Mouse (Mus musculus) G1E (cell line): ENCODE results near the gene Gadd45b. TPM values are rescaled to one million over a fixed set of nuclear protein-coding genes. Genes with fewer than 3 reads are reported as not detected.

Source experiments
- ATAC-seq: 2 replicates; pipeline ENCODE4 v1.8.0; 2016; ENCODE audit warnings: mild to moderate bottlenecking; ENCODE audit not compliant: insufficient number of reproducible peaks, poor library complexity, low FRiP score, severe bottlenecking; ENCODE audit errors: extremely low read depth
- DNase-seq: peaks from one replicate; pipeline ENCODE4 v3.0.0; 2012; ENCODE audit warnings: low spot score
- H3K27me3 ChIP-seq: 2 replicates; pipeline ENCODE4 v1.6.1; 2012; ENCODE audit warnings: mild to moderate bottlenecking, low read length, inconsistent platforms; ENCODE audit not compliant: insufficient read depth
- H3K36me3 ChIP-seq: replicated peaks from 2 replicates; pipeline ENCODE3; 2012; ENCODE audit warnings: mild to moderate bottlenecking, inconsistent platforms
- H3K4me1 ChIP-seq: 2 replicates; pipeline ENCODE4 v1.6.1; 2012; ENCODE audit warnings: low read depth, low read length, inconsistent platforms, mixed read lengths; ENCODE audit not compliant: insufficient read depth
- H3K4me3 ChIP-seq: 2 replicates; pipeline ENCODE4 v1.5.1; 2012; ENCODE audit warnings: low read depth, mild to moderate bottlenecking, inconsistent platforms, low read length, moderate library complexity, mixed read lengths
- H3K9me3 ChIP-seq: replicated peaks from 2 replicates; pipeline ENCODE4 v1.6.1; 2012; ENCODE audit warnings: inconsistent platforms
- CTCF ChIP-seq: IDR thresholded peaks from 2 replicates; pipeline ENCODE4 v1.5.1; 2012; ENCODE audit warnings: low read depth, low read length, inconsistent platforms, mixed read lengths
- GATA1 ChIP-seq: IDR thresholded peaks from 2 replicates; pipeline ENCODE4 v1.6.1; 2012; ENCODE audit warnings: borderline replicate concordance, low read length, inconsistent platforms, mixed read lengths
- GATA2 ChIP-seq: IDR thresholded peaks from 2 replicates; pipeline ENCODE4 v1.6.1; 2012; ENCODE audit warnings: low read depth, low read length, inconsistent platforms, borderline replicate concordance
- POLR2AphosphoS5 ChIP-seq: IDR thresholded peaks from 2 replicates; pipeline ENCODE4 v1.6.1; 2012; ENCODE audit warnings: low read depth, low read length, inconsistent platforms; ENCODE audit not compliant: insufficient replicate concordance
- TAL1 ChIP-seq: conservative IDR thresholded peaks from 2 replicates; pipeline ENCODE4 v1.6.1; 2012; ENCODE audit warnings: low read depth, low read length, inconsistent platforms, mixed read lengths
- polyA plus RNA-seq: library from polyadenylated mRNA; stranded (reverse); fragments of >175 nt; gene quantifications from 2 replicates; pipeline ENCODE4 v1.2.3, GENCODE M21; 2012
- total RNA-seq, 2 experiments: library from RNA; stranded (forward) in 1 of 2; stranded (reverse) in 1 of 2; fragments of 200-1000 nt in 1 of 2; fragments of >200 nt in 1 of 2; fragmentation: Nextera tagmentation in 1 of 2; gene quantifications; 2 replicates each; pipeline ENCODE4 v1.2.3; 2014 to 2017

Gene Gadd45b
- total and polyA plus RNA-seq, 3 experiments: 1.1 to 5.7 (median 3.7) TPM

- H3K9me3 ChIP-seq: no peaks in the 10 kb centered on the region
- H3K27me3 ChIP-seq: peaks cover 49% of the 10 kb centered on the region
- H3K36me3 ChIP-seq: peaks cover 4% of the 10 kb centered on the region
- no peak overlapping the region for H3K4me3 ChIP-seq
- ATAC-seq: no peak
- no peak for DNase-seq
- H3K4me1 ChIP-seq: peaks cover 21% of the 10 kb centered on the region
- TF ChIP-seq GATA1: no peak
- no peak for TF ChIP-seq CTCF
- no peak for TF ChIP-seq GATA2
- no peak for TF ChIP-seq TAL1
- TF ChIP-seq POLR2AphosphoS5: no peak
Observed at GRCm38 (mm10) chr10:80904709-80905108, 25.2 kb upstream of the Gadd45b start.

- H3K9me3 ChIP-seq: no peaks in the 10 kb centered on the region
- no peak for TF ChIP-seq POLR2AphosphoS5
- no peak for TF ChIP-seq GATA2
- no peak for TF ChIP-seq GATA1
- TF ChIP-seq CTCF: no peak
- no peak for TF ChIP-seq TAL1
- peaks cover 7% of the 10 kb centered on the region for H3K4me1 ChIP-seq
- no peak for DNase-seq
- H3K27me3 ChIP-seq: peaks cover 73% of the 10 kb centered on the region
- no peaks in the 10 kb centered on the region for H3K36me3 ChIP-seq
- ATAC-seq: no peak
- no peak overlapping the region for H3K4me3 ChIP-seq
Observed at GRCm38 (mm10) chr10:80909375-80910162, 20.3 kb upstream of the Gadd45b start.

GRCm38 (mm10) chr10:80911354-80911753 is 18.5 kb upstream of the Gadd45b start:
- TF ChIP-seq GATA1 (no peak), POLR2AphosphoS5 (no peak), TAL1 (no peak)
- ATAC-seq: no peak

GRCm38 (mm10) chr10:80911891-80912290 is 18.0 kb upstream of the Gadd45b start:
- ATAC-seq (no peak), DNase-seq (no peak)
- H3K36me3 ChIP-seq: no peaks in the 10 kb centered on the region

More at GRCm38 (mm10) chr10:80911354-80911753, 18.5 kb upstream of the Gadd45b start:
- Histone ChIP-seq H3K36me3 (no peaks in the 10 kb centered on the region), H3K27me3 (peaks cover 69% of the 10 kb centered on the region), H3K4me3 (no peak overlapping the region), H3K4me1 (peaks cover 14% of the 10 kb centered on the region), H3K9me3 (no peaks in the 10 kb centered on the region)
- no peak for DNase-seq

GRCm38 (mm10) chr10:80913364-80914011 is 16.4 kb upstream of the Gadd45b start:
- Histone ChIP-seq H3K4me3 (no peak overlapping the region), H3K9me3 (no peaks in the 10 kb centered on the region; the same call in 1 of the 2 replicates), H3K27me3 (peaks cover 75% of the 10 kb centered on the region), H3K36me3 (no peaks in the 10 kb centered on the region), H3K4me1 (peaks cover 21% of the 10 kb centered on the region)
- no peak for TF ChIP-seq CTCF
- no peak for TF ChIP-seq POLR2AphosphoS5
- TF ChIP-seq GATA2: no peak
- TF ChIP-seq TAL1: no peak
- TF ChIP-seq GATA1: no peak
- no peak for DNase-seq
- ATAC-seq: no peak

More at GRCm38 (mm10) chr10:80911891-80912290, 18.0 kb upstream of the Gadd45b start:
- no peak for TF ChIP-seq TAL1
- TF ChIP-seq GATA2: no peak
- TF ChIP-seq GATA1: no peak
- TF ChIP-seq POLR2AphosphoS5: no peak
- TF ChIP-seq CTCF: no peak
- no peak overlapping the region for H3K4me3 ChIP-seq
- H3K4me1 ChIP-seq: peaks cover 14% of the 10 kb centered on the region
- H3K27me3 ChIP-seq: peaks cover 74% of the 10 kb centered on the region
- H3K9me3 ChIP-seq: no peaks in the 10 kb centered on the region

GRCm38 (mm10) chr10:80914253-80914656 is 15.6 kb upstream of the Gadd45b start:
- Histone ChIP-seq H3K9me3 (no peaks in the 10 kb centered on the region; the same call in 1 of the 2 replicates), H3K27me3 (peaks cover 75% of the 10 kb centered on the region), H3K4me3 (no peak overlapping the region), H3K36me3 (no peaks in the 10 kb centered on the region), H3K4me1 (peaks cover 21% of the 10 kb centered on the region)
- TF ChIP-seq POLR2AphosphoS5 (no peak), CTCF (no peak), GATA2 (no peak), GATA1 (no peak)
- ATAC-seq (no peak), DNase-seq (no peak)
